Mouse (Mus musculus) mammary gland, adult 2 months (tissue): ENCODE data around the gene Mamstr. TPM values are rescaled to one million over a fixed set of nuclear protein-coding genes. Genes with fewer than 3 reads are reported as not detected.

Experiments used
- polyA plus RNA-seq: library from polyadenylated mRNA; depleted of rRNA; stranded (reverse); fragments of >200 nt; gene quantifications from 2 replicates; pipeline ENCODE4 v1.2.3, GENCODE M21; 2012; ENCODE audit warnings: low replicate concordance; rRNA removed

Mamstr gene
- 5.6 and 22.3 TPM in 2 replicates for polyA plus RNA-seq

GRCm38 (mm10) chr7:45639561-45640027 is at the start of gene Mamstr:
Gene Mamstr, plus strand, starts transcription at chr7:45639977.

GRCm38 (mm10) chr7:45617042-45617695 is 22.6 kb upstream of the Mamstr start, which contains the start of gene Fut1:
Gene Fut1, plus strand, starts transcription at chr7:45617289.

DNA sequence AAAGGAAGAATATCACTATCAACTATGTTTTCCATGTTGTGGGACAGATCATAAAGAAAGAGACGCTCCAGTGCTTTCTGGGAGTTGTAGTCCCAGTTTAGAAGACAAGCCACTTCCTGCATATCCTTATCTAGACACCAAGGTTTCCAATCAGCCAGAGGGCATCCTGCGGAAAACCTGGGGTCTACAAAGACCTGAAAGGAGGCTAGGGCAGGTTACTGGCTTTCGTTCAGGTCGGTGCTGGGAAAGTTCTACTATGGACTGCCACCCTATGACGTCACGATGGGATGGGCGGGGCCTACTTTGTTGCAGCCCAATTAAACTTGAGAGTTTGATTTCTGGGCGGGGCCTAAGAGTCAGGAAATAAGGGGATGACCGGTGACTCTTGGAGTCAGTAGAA is 18.3 kb upstream of the Mamstr start, which contains the start of gene Izumo1:
Gene Izumo1, plus strand, starts transcription at position 369 of the 400 bp plus-strand sequence.

DNA sequence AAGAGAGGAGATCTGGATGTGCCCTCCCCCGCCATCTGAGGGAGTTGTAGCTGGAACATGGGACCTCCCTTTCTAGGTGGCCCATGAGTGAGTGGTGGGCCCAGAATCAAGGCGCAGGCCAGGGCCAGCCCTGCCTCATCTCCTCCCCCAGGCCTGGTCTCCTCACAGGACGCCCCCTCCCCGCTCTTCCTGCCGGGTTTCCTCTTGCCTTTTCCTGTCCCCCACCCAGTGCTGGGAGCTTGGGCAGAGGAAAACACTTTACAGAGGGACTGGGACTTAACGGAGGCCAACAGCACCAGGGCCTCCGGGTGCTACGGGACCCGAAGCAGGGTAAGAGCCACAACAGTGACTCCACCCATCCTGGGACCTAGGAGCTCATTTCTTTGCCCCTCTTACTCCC is 12.5 kb upstream of the Mamstr start, which contains the start of gene Rasip1:
Gene Rasip1, plus strand, starts transcription at position 228 of the 400 bp plus-strand sequence.

DNA sequence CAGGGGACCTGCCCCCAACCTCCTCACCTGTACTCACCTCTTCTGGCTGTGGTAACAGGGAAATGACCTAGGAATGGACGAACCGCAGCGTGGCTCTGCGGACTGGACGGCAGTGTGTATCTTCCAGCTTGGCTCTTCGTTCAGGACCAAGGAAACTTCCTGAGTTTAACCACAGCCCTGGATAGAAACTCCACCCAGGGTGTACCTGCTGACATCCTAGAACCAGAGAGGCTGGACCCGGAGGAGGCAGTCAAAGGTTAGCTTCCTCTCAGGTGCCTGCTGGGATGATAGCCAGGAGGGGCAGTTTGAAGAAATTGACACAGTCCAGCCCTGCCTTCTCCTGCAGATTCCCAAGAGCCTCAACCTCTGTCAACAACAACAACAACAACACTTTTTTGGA is 26.4 kb downstream of the Mamstr start, which contains the start of gene Fut2:
Gene Fut2, minus strand, starts transcription at position 234 of the 400 bp plus-strand sequence.

DNA sequence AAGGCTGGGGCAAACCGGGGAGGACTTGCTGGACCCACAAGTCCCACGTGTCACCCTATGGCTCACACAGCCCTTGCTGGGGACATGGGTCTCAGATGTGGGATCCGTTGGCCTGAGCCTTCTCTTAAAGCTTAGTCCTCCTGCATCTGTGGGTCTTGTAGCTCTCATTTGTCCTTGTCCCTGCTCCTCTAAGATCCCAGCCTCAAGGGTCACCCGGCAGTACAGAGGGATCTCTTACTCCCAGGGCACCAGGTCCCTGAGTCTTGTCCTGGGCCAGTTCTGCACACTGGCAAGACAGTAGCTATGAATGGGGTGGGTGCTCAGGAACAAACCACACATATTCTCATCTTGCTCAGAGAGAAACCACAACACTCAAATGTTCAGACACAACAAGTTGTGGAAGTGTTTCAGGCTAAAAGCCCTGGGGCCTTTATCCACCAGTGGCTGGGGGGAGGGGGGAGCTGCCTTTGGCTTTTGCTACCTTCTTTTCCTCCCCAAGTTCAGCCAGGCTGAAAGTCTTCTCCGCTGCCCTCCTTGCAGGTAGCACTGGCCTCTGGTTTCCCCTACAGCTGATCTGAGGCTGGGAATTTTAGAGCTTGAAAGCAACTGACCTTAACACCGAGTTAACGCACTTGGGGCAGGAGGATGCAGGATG is 43.7 kb downstream of the Mamstr start, which contains the start of gene Ntn5:
Gene Ntn5, plus strand, starts transcription at position 627 of the 655 bp plus-strand sequence.

GRCm38 (mm10) chr7:45693921-45694591 is 54.3 kb downstream of the Mamstr start, which contains the start of gene Sec1:
Gene Sec1, minus strand, starts transcription at chr7:45694402.

Other genes starting within 250 kb of the Mamstr start
- 247 and 258 TPM in 2 replicates for gene Snrnp70, start 244.2 kb upstream of the Mamstr start, polyA plus RNA-seq
- gene Kcna7, start 234.3 kb upstream of the Mamstr start, polyA plus RNA-seq = 0.63 and 29.9 TPM in 2 replicates
- gene Ntf5, start 226.3 kb upstream of the Mamstr start, polyA plus RNA-seq = 2.5 and 3.1 TPM in 2 replicates
- gene Lhb, start 219.2 kb upstream of the Mamstr start, polyA plus RNA-seq = 1.4 and 1.5 TPM in 2 replicates
- gene Gys1, start 205.1 kb upstream of the Mamstr start, polyA plus RNA-seq = 137 and 248 TPM in 2 replicates
- gene Ruvbl2, start 201.9 kb upstream of the Mamstr start, polyA plus RNA-seq = 51.4 and 66.8 TPM in 2 replicates
- 3,321 and 4,005 TPM in 2 replicates for gene Ftl1, start 180.1 kb upstream of the Mamstr start, polyA plus RNA-seq
- gene Bax, start 173.1 kb upstream of the Mamstr start, polyA plus RNA-seq = 92.1 and 140 TPM in 2 replicates
- gene Tulp2, start 158.1 kb upstream of the Mamstr start, polyA plus RNA-seq = 0.16 TPM in 1 of 2 replicates, not detected in the other
- 10.3 TPM in 1 of 2 replicates, not detected in the other for gene Gm45808, start 153.2 kb upstream of the Mamstr start, polyA plus RNA-seq
- 15.8 and 23.4 TPM in 2 replicates for gene Dhdh, start 151.2 kb upstream of the Mamstr start, polyA plus RNA-seq
- 431 and 432 TPM in 2 replicates for gene Nucb1, start 129.6 kb upstream of the Mamstr start, polyA plus RNA-seq
- 34.6 and 48.5 TPM in 2 replicates for gene Ppp1r15a, start 113.7 kb upstream of the Mamstr start, polyA plus RNA-seq
- 29.9 and 34.7 TPM in 2 replicates for gene Plekha4, start 113.6 kb upstream of the Mamstr start, polyA plus RNA-seq
- gene Hsd17b14, start 85.1 kb upstream of the Mamstr start, polyA plus RNA-seq = 4.9 and 5.8 TPM in 2 replicates
- 142 and 145 TPM in 2 replicates for gene Bcat2, start 69.8 kb upstream of the Mamstr start, polyA plus RNA-seq
- 0.67 and 0.88 TPM in 2 replicates for gene Fgf21, start 24.5 kb upstream of the Mamstr start, polyA plus RNA-seq
- gene Fut1, start 22.7 kb upstream of the Mamstr start, polyA plus RNA-seq = 0.12 and 0.72 TPM in 2 replicates
- gene Izumo1, start 18.2 kb upstream of the Mamstr start, polyA plus RNA-seq = 0.49 and 0.54 TPM in 2 replicates
- 32.4 and 54.6 TPM in 2 replicates for gene Rasip1, start 12.5 kb upstream of the Mamstr start, polyA plus RNA-seq
- 0.16 and 1.4 TPM in 2 replicates for gene Fut2, start 26.4 kb downstream of the Mamstr start, polyA plus RNA-seq
- gene Ntn5, start 44.0 kb downstream of the Mamstr start, polyA plus RNA-seq = 0.72 and 2.4 TPM in 2 replicates
- 0.72 and 0.76 TPM in 2 replicates for gene Sec1, start 54.4 kb downstream of the Mamstr start, polyA plus RNA-seq
- gene Car11, start 59.9 kb downstream of the Mamstr start, polyA plus RNA-seq = 14.2 and 17.5 TPM in 2 replicates
- gene Dbp, start 65.1 kb downstream of the Mamstr start, polyA plus RNA-seq = 57.0 and 110 TPM in 2 replicates
- 1,150 and 1,812 TPM in 2 replicates for gene Rpl18, start 75.5 kb downstream of the Mamstr start, polyA plus RNA-seq
- 50.2 and 90.3 TPM in 2 replicates for gene Sphk2, start 78.0 kb downstream of the Mamstr start, polyA plus RNA-seq
- gene Fam83e, start 81.2 kb downstream of the Mamstr start, polyA plus RNA-seq = 1.9 and 3.4 TPM in 2 replicates
- 0.29 and 0.37 TPM in 2 replicates for gene Spaca4, start 85.8 kb downstream of the Mamstr start, polyA plus RNA-seq
- 3.9 and 7.3 TPM in 2 replicates for gene Lmtk3, start 143.8 kb downstream of the Mamstr start, polyA plus RNA-seq
- 2.4 and 4.2 TPM in 2 replicates for gene Sult2b1, start 144.7 kb downstream of the Mamstr start, polyA plus RNA-seq
- gene Cyth2, start 174.6 kb downstream of the Mamstr start, polyA plus RNA-seq = 30.1 and 42.3 TPM in 2 replicates
- 4.8 and 9.6 TPM in 2 replicates for gene Kcnj14, start 184.8 kb downstream of the Mamstr start, polyA plus RNA-seq
- 14.9 and 20.4 TPM in 2 replicates for gene Grwd1, start 191.0 kb downstream of the Mamstr start, polyA plus RNA-seq
- gene Kdelr1, start 232.8 kb downstream of the Mamstr start, polyA plus RNA-seq = 193 and 506 TPM in 2 replicates
- 1.3 and 3.6 TPM in 2 replicates for gene Grin2d, start 238.4 kb downstream of the Mamstr start, polyA plus RNA-seq